Mouse (Mus musculus): ENCODE results near the gene Mcrip2.

DNA sequence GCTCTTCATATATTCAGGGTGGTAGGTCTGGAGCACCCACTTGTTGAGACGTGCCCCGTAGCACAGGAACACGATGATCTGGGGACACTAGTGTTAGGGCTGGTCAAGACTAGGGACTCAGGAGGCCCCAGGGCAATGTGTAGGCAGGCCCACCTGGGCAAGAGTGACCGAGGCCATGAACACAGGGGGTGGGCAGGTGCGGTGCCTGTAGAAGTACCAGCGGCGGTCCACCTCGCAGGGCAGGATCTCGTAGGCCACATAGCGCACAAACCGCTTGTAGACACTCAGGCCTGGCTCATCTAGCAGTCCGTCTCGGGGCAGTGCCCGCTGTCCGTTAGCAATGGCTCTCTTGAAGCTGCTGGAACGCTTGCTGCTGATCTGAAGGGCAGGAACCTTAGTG is 32.7 kb downstream of the Mcrip2 start:
- no peak for TF ChIP-seq CTCF (IDR thresholded peaks at IDR 0.05; ENCODE audit: low read depth)
- no peak for TF ChIP-seq EP300 (IDR thresholded peaks at IDR 0.05; ENCODE audit: low read depth)
